Mouse (Mus musculus): ENCODE measurements at regions not wholly inside any gene's neighbourhood (a gene's known extent, or its start where the extent isn't known, plus 50 kb on each side); places are given as distances from the start of the nearest gene placed in this dataset.
A peak's percentile ranks its signal among the peaks of the same experiment; 100 is the strongest.
"Not testable (repeated sequence)": the region's sequence is repeated elsewhere in the genome, so short reads cannot be mapped to it uniquely, and the experiment has no call there.

- DNase-seq (ENCODE audit: low spot score in 2 of 2): no peak
- intact Hi-C loops (cut with DNase I): no loop called here
Measured at GRCm38 (mm10) chr16:46822753-46823152, 324.4 kb upstream of the Nectin3 start.

- DNase-seq (ENCODE audit: low spot score in 2 of 2): no peak
- intact Hi-C loops (cut with DNase I): no loop called here
Measured at GRCm38 (mm10) chr16:46818215-46818614, 319.9 kb upstream of the Nectin3 start.

- DNase-seq (ENCODE audit: low spot score in 2 of 2); intact Hi-C loops (cut with DNase I): not testable (repeated sequence)
Measured at GRCm38 (mm10) chr16:46811835-46812234, 313.5 kb upstream of the Nectin3 start.

- intact Hi-C loops (cut with DNase I): no loop called here
- no peak for DNase-seq (ENCODE audit: low spot score in 2 of 2)
Measured at GRCm38 (mm10) chr16:46807476-46807875, 309.2 kb upstream of the Nectin3 start.

- DNase-seq (ENCODE audit: low spot score in 2 of 2): no peak
- intact Hi-C loops (cut with DNase I): no loop called here
Measured at GRCm38 (mm10) chr16:46776367-46776766, 278.0 kb upstream of the Nectin3 start.

- intact Hi-C loops (cut with DNase I): no loop called here
- DNase-seq (ENCODE audit: low spot score in 2 of 2): peak; percentile 6
Measured at GRCm38 (mm10) chr16:46769383-46769782, 271.1 kb upstream of the Nectin3 start.

GRCm38 (mm10) chr16:46768376-46768775, 270.1 kb upstream of the Nectin3 start:
- intact Hi-C loops (cut with DNase I): no loop called here
- DNase-seq (ENCODE audit: low spot score in 2 of 2): no peak

- no peak for DNase-seq (ENCODE audit: low spot score in 2 of 2)
- intact Hi-C loops (cut with DNase I): no loop called here
Measured at GRCm38 (mm10) chr16:46735140-46735539, 236.8 kb upstream of the Nectin3 start.

GRCm38 (mm10) chr16:46728424-46728823, 230.1 kb upstream of the Nectin3 start:
- no peak for DNase-seq (ENCODE audit: low spot score in 2 of 2)
- intact Hi-C loops (cut with DNase I): no loop called here

- intact Hi-C loops (cut with DNase I): no loop called here
- DNase-seq (ENCODE audit: low spot score in 2 of 2): no peak
Measured at GRCm38 (mm10) chr16:46723660-46724059, 225.3 kb upstream of the Nectin3 start.

GRCm38 (mm10) chr16:46679787-46680186, 181.5 kb upstream of the Nectin3 start:
- DNase-seq (ENCODE audit: low spot score in 2 of 2): no peak
- intact Hi-C loops (cut with DNase I): no loop called here

GRCm38 (mm10) chr16:46669590-46669989, 171.3 kb upstream of the Nectin3 start:
- intact Hi-C loops (cut with DNase I): no loop called here
- no peak for DNase-seq (ENCODE audit: low spot score in 2 of 2)

- intact Hi-C loops (cut with DNase I): no loop called here
- DNase-seq (ENCODE audit: low spot score in 2 of 2): no peak
Measured at GRCm38 (mm10) chr16:46665566-46665965, 167.2 kb upstream of the Nectin3 start.

- intact Hi-C loops (cut with DNase I): no loop called here
- no peak for DNase-seq (ENCODE audit: low spot score in 2 of 2)
Measured at GRCm38 (mm10) chr16:46663008-46663407, 164.7 kb upstream of the Nectin3 start.

- intact Hi-C loops (cut with DNase I): no loop called here
Measured at GRCm38 (mm10) chr16:46655041-46655440, 156.7 kb upstream of the Nectin3 start.

GRCm38 (mm10) chr16:46625807-46626206, 127.5 kb upstream of the Nectin3 start:
- intact Hi-C loops (cut with DNase I): no loop called here

More at GRCm38 (mm10) chr16:46655041-46655440, 156.7 kb upstream of the Nectin3 start:
- no peak for DNase-seq (ENCODE audit: low spot score in 2 of 2)

GRCm38 (mm10) chr16:46623246-46623645, 124.9 kb upstream of the Nectin3 start:
- intact Hi-C loops (cut with DNase I): no loop called here
- DNase-seq (ENCODE audit: low spot score in 2 of 2): no peak

More at GRCm38 (mm10) chr16:46625807-46626206, 127.5 kb upstream of the Nectin3 start:
- DNase-seq (ENCODE audit: low spot score in 2 of 2): no peak

GRCm38 (mm10) chr16:46619871-46620270, 121.5 kb upstream of the Nectin3 start:
- DNase-seq (ENCODE audit: low spot score in 2 of 2): no peak
- intact Hi-C loops (cut with DNase I): no loop called here

GRCm38 (mm10) chr16:46617544-46618335, 119.4 kb upstream of the Nectin3 start:
- intact Hi-C loops (cut with DNase I): no loop called here
- DNase-seq (ENCODE audit: low spot score in 2 of 2): no peak

- intact Hi-C loops (cut with DNase I): no loop called here
- no peak for DNase-seq (ENCODE audit: low spot score in 2 of 2)
Measured at GRCm38 (mm10) chr16:46616606-46617005, 118.3 kb upstream of the Nectin3 start.

GRCm38 (mm10) chr16:46613062-46613818, 114.9 kb upstream of the Nectin3 start:
- DNase-seq (ENCODE audit: low spot score in 2 of 2): no peak
- intact Hi-C loops (cut with DNase I): no loop called here
